Mouse (Mus musculus): ENCODE data around the gene Nkapl. TPM values are rescaled to one million over a fixed set of nuclear protein-coding genes. Genes with fewer than 3 reads are reported as not detected.

The Nkapl gene
- polyA plus RNA-seq, 1 experiment from 2014 or later, result 3.4 TPM

DNA sequence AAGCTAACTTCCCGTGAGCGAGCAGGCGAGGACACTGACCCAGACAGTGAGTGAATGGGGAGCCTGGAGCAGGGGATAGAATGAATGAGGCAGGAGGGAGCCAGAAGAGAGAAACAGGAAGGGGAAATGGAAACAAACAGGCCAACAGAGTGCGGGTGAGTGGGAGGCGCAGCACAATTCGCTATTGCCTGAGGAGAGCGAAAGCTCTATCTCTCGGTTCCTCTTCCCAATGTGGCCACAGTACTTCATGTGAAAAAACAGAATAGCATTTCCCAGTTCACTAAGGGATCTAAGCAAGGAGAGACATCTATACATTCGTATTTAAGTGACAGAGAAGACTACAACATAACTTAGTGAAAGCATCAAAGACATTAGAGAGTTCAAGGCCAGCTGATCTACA is 21.5 kb downstream of the Nkapl start:
- 92% methylated on average over 9 of the region's 9 CpGs for WGBS
- no peak for DNase-seq (ENCODE audit: low spot score)
- Histone ChIP-seq H3K4me1 (replicated peaks; ENCODE audit: control insufficient read depth, insufficient read depth, low read length) (no peaks in the 10 kb centered on the region), H3K36me3 (ENCODE audit: control insufficient read depth, insufficient read depth, low read length) (no peaks in the 10 kb centered on the region), H3K9ac (ENCODE audit: low read depth, low read length) (no peak overlapping the region), H3K4me3 (ENCODE audit: low read depth, low read length) (no peak overlapping the region), H3K4me2 (replicated peaks; ENCODE audit: low read depth, low read length) (no peak overlapping the region), H3K27me3 (ENCODE audit: control insufficient read depth, insufficient read depth, low read length) (no peaks in the 10 kb centered on the region), H3K27ac (ENCODE audit: low read depth, low read length) (no peak overlapping the region), H3K9me3 (ENCODE audit: control insufficient read depth, low read length) (no peaks in the 10 kb centered on the region)
- ATAC-seq (ENCODE audit: low FRiP score), result no peak

DNA sequence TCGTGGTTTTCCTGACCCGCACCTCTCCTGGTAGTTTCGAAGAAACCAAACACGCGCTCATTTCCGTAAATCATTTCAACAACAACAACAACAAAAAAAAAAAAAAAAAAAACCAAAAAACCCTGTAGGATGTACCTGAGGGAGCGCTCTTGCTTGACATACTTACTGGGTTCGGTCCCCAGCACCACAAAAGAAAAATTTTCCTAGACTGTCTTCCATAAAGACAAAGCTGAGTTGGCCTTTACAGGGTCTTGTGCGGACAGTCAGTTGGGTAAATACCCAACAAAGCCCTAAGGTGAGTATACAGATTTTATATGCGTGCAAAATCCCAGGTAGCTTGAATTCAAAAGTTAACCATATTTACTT is 27.1 kb downstream of the Nkapl start:
- no peaks in the 10 kb centered on the region for H3K27me3 ChIP-seq (ENCODE audit: control insufficient read depth, insufficient read depth, low read length)
- H3K27ac ChIP-seq (ENCODE audit: low read depth, low read length), result no peak overlapping the region
- H3K9me3 ChIP-seq (ENCODE audit: control insufficient read depth, low read length), result no peaks in the 10 kb centered on the region
- H3K36me3 ChIP-seq (ENCODE audit: control insufficient read depth, insufficient read depth, low read length), result no peaks in the 10 kb centered on the region
- ATAC-seq (ENCODE audit: low FRiP score), result peak; percentile 20; the same call in 1 of the 2 replicates
- H3K9ac ChIP-seq (ENCODE audit: low read depth, low read length), result peak overlapping the region; percentile 46; the same call in 1 of the 2 replicates
- 19% methylated on average over 10 of the region's 10 CpGs for WGBS
- H3K4me3 ChIP-seq (ENCODE audit: low read depth, low read length), result peak overlapping the region; percentile 54
- H3K4me1 ChIP-seq (replicated peaks; ENCODE audit: control insufficient read depth, insufficient read depth, low read length), result no peaks in the 10 kb centered on the region
- DNase-seq (ENCODE audit: low spot score), result no peak
- peak overlapping the region; percentile 83 for H3K4me2 ChIP-seq (replicated peaks; ENCODE audit: low read depth, low read length)

DNA sequence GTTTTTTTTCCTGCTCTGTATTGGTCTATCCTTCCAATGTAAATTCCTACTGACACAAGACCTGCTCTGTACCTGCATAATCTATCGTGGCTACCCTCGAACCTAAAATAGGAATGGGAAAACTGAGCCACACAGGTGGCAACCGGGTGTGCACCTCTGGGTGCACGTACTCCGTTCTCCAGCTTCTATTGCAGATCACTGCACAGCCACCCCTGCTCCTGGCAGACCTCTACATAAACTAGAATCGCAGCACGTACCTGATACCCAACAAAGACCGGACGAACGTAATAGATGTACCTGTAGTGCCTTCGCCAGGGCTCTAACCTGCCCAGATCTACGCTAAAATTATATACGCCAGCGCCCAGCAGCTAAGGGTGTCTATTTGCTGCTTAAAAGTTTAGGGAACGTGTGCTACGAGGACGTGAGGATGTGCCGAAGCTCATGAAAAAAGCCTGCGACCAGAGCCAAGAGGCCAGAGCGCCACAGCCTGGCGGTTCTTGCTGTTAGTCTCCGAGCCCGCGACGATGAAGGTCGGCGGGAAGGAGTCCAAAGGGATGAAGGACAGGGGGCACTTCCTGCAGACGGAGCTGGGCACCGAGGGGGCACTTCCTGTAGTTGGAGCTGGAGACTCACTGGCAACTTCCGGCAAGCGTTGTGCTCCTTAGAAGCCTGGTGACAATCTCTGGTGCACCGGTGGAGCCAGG is 27.7 kb downstream of the Nkapl start, which contains the start of gene Pgbd1:
Gene Pgbd1 (minus strand): TSS at position 556 of the 704 bp plus-strand sequence.
- Histone ChIP-seq H3K4me1 (replicated peaks; ENCODE audit: control insufficient read depth, insufficient read depth, low read length) (no peaks in the 10 kb centered on the region), H3K36me3 (ENCODE audit: control insufficient read depth, insufficient read depth, low read length) (no peaks in the 10 kb centered on the region), H3K4me2 (replicated peaks; ENCODE audit: low read depth, low read length) (peak within 1 kb of the TSS; percentile 83), H3K9ac (ENCODE audit: low read depth, low read length) (peak within 1 kb of the TSS; percentile 79), H3K27me3 (ENCODE audit: control insufficient read depth, insufficient read depth, low read length) (no peaks in the 10 kb centered on the region), H3K4me3 (ENCODE audit: low read depth, low read length) (peak within 1 kb of the TSS; percentile 54), H3K27ac (ENCODE audit: low read depth, low read length) (peak within 1 kb of the TSS; percentile 36), H3K9me3 (ENCODE audit: control insufficient read depth, low read length) (no peaks in the 10 kb centered on the region)
- peak; percentile 94 for ATAC-seq (ENCODE audit: low FRiP score)
- WGBS, result 2% methylated on average over 32 of the region's 32 CpGs
- peak; percentile 81 for DNase-seq (ENCODE audit: low spot score)

DNA sequence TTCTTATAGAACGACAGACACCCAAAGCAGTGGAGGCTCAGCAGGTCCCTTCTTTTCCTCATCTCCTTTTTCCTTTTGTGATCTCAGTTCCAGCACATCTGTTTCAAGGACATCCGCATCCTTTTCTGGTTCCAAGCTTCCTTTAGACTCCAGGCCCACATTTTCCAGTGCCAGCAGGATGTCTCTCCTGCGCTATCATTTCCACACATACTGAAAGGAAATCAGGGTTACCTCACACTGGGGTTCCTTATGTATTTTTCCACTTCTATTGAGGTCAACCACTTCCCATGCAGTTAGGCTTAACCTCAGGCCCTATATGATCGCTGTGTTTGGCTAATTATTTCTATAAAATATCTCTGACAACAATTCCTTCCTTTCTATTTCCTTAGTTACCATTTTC is 32.8 kb downstream of the Nkapl start:
- no peaks in the 10 kb centered on the region for H3K36me3 ChIP-seq (ENCODE audit: control insufficient read depth, insufficient read depth, low read length)
- DNase-seq (ENCODE audit: low spot score) (no peak), ATAC-seq (ENCODE audit: low FRiP score) (no peak)
- H3K9me3 ChIP-seq (ENCODE audit: control insufficient read depth, low read length), result no peaks in the 10 kb centered on the region
- H3K4me1 ChIP-seq (replicated peaks; ENCODE audit: control insufficient read depth, insufficient read depth, low read length), result no peaks in the 10 kb centered on the region
- 92% methylated on average over 4 of the region's 4 CpGs for WGBS
- no peak overlapping the region for H3K27ac ChIP-seq (ENCODE audit: low read depth, low read length)
- no peak overlapping the region for H3K4me3 ChIP-seq (ENCODE audit: low read depth, low read length)
- no peak overlapping the region for H3K9ac ChIP-seq (ENCODE audit: low read depth, low read length)
- H3K27me3 ChIP-seq (ENCODE audit: control insufficient read depth, insufficient read depth, low read length), result no peaks in the 10 kb centered on the region
- H3K4me2 ChIP-seq (replicated peaks; ENCODE audit: low read depth, low read length), result no peak overlapping the region

DNA sequence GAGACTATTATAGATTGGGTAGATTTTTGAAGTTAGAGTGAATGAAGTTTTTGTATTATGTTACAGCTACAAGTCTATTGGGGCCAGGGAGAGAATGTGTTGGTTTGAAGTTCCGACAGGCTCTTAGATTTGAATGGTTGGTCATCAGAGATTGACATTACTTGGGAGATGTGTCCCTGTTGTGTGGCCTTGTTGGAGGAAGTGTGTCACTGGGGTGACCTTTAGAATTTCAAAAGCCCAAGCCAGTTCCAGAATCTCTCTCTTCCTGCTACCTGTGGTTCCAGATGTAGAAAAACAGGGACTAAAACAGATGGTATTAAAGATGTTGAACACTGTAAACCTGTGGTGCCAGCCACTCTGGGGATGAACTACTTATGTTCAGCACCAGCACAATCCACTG is 40.7 kb downstream of the Nkapl start:
- Histone ChIP-seq H3K9me3 (ENCODE audit: control insufficient read depth, low read length) (no peaks in the 10 kb centered on the region), H3K4me3 (ENCODE audit: low read depth, low read length) (no peak overlapping the region), H3K4me2 (replicated peaks; ENCODE audit: low read depth, low read length) (no peak overlapping the region), H3K4me1 (replicated peaks; ENCODE audit: control insufficient read depth, insufficient read depth, low read length) (no peaks in the 10 kb centered on the region), H3K9ac (ENCODE audit: low read depth, low read length) (no peak overlapping the region), H3K36me3 (ENCODE audit: control insufficient read depth, insufficient read depth, low read length) (no peaks in the 10 kb centered on the region), H3K27me3 (ENCODE audit: control insufficient read depth, insufficient read depth, low read length) (no peaks in the 10 kb centered on the region), H3K27ac (ENCODE audit: low read depth, low read length) (no peak overlapping the region)
- no peak for ATAC-seq (ENCODE audit: low FRiP score)
- WGBS, result 96% methylated on average over 1 of the region's 1 CpGs
- DNase-seq (ENCODE audit: low spot score), result no peak

DNA sequence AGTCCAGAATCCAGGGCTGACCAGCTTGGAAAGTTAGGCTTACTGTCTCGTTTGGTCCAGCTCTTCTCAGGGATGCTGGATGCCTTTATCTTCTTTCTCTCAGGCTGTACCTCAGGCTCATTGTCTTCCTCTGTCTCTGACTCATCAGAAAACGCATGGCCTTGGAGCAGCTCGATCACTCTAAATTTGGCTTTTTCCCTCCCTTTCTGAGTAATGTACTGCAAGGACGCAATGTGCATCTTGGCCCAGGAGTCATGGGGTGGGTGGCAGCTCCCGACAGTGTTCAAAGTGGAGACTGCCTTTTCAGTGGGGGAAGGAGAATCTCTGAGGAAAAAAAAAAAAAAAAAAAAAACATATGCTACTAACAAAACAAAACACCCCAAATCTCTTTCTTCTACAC is 45.0 kb downstream of the Nkapl start:
- ATAC-seq (ENCODE audit: low FRiP score), result no peak
- no peaks in the 10 kb centered on the region for H3K9me3 ChIP-seq (ENCODE audit: control insufficient read depth, low read length)
- WGBS, result 70% methylated on average over 5 of the region's 5 CpGs
- no peak overlapping the region for H3K4me3 ChIP-seq (ENCODE audit: low read depth, low read length)
- H3K9ac ChIP-seq (ENCODE audit: low read depth, low read length), result no peak overlapping the region
- no peaks in the 10 kb centered on the region for H3K36me3 ChIP-seq (ENCODE audit: control insufficient read depth, insufficient read depth, low read length)
- H3K4me2 ChIP-seq (replicated peaks; ENCODE audit: low read depth, low read length), result no peak overlapping the region
- DNase-seq (ENCODE audit: low spot score), result no peak
- H3K27me3 ChIP-seq (ENCODE audit: control insufficient read depth, insufficient read depth, low read length), result no peaks in the 10 kb centered on the region
- H3K27ac ChIP-seq (ENCODE audit: low read depth, low read length), result no peak overlapping the region
- H3K4me1 ChIP-seq (replicated peaks; ENCODE audit: control insufficient read depth, insufficient read depth, low read length), result no peaks in the 10 kb centered on the region

DNA sequence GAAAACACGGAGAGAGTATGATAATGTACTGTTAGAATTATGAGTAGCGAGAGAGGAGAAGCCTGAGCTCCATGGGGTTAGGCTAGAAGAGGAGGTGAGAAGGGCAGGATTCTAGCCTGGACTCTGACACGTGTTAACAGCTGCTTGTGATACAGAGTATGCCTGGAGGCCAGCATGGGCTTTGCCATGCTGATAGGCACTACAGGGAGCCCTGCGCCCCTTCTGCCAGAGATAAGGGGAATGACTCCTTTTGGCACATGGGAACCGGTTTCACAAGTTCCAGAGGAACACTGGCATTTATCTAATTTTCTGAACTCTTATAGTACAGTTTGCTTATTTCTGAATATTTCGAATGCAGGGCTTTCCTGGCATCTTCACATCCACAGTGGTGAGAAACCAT is 49.4 kb downstream of the Nkapl start:
- Histone ChIP-seq H3K4me2 (replicated peaks; ENCODE audit: low read depth, low read length) (no peak overlapping the region), H3K27me3 (ENCODE audit: control insufficient read depth, insufficient read depth, low read length) (no peaks in the 10 kb centered on the region), H3K4me1 (replicated peaks; ENCODE audit: control insufficient read depth, insufficient read depth, low read length) (no peaks in the 10 kb centered on the region), H3K36me3 (ENCODE audit: control insufficient read depth, insufficient read depth, low read length) (no peaks in the 10 kb centered on the region), H3K9me3 (ENCODE audit: control insufficient read depth, low read length) (no peaks in the 10 kb centered on the region), H3K4me3 (ENCODE audit: low read depth, low read length) (no peak overlapping the region), H3K27ac (ENCODE audit: low read depth, low read length) (no peak overlapping the region), H3K9ac (ENCODE audit: low read depth, low read length) (no peak overlapping the region)
- ATAC-seq (ENCODE audit: low FRiP score), result no peak
- 69% methylated on average over 6 of the region's 6 CpGs for WGBS
- DNase-seq (ENCODE audit: low spot score), result no peak

DNA sequence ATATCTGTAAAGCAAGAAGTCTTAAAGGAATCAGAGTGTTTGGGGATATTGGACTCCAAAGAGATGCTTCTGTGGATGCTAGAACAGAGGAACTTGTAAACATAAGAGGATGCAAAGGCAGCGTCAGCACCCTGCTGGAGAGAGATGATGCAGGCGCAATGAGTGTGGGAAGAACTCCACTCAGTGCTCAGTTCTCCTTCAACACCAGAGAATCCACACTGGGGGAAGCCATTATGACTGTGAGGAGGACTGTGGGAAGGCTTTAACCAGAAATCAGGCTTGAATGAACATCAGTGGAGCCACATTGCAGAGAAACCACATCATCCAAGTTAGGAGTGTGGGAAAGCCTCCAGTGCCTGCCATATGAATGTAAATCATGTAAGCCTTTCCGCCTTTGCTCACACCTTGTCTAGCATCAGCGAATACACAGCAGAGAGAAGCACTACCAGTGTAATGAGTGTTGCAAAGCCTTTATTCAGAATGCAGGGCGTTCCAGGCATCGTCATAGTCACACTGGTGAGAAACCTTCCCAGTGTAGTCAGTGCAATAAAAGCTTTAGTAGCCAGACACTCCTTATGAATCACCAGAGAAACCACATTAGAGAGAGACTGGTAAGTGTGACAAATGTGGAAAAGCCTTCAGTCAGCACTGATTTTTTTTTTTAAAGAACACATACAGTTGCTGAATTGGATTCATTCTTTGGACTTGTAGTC is 50.9 kb downstream of the Nkapl start:
- H3K4me1 ChIP-seq (replicated peaks; ENCODE audit: control insufficient read depth, insufficient read depth, low read length), result no peaks in the 10 kb centered on the region
- H3K4me2 ChIP-seq (replicated peaks; ENCODE audit: low read depth, low read length), result no peak overlapping the region
- 81% methylated on average over 6 of the region's 6 CpGs for WGBS
- no peak for ATAC-seq (ENCODE audit: low FRiP score)
- no peak for DNase-seq (ENCODE audit: low spot score)
- no peaks in the 10 kb centered on the region for H3K27me3 ChIP-seq (ENCODE audit: control insufficient read depth, insufficient read depth, low read length)
- H3K27ac ChIP-seq (ENCODE audit: low read depth, low read length), result no peak overlapping the region
- H3K9ac ChIP-seq (ENCODE audit: low read depth, low read length), result no peak overlapping the region
- H3K36me3 ChIP-seq (ENCODE audit: control insufficient read depth, insufficient read depth, low read length), result no peaks in the 10 kb centered on the region
- no peaks in the 10 kb centered on the region for H3K9me3 ChIP-seq (ENCODE audit: control insufficient read depth, low read length)
- H3K4me3 ChIP-seq (ENCODE audit: low read depth, low read length), result no peak overlapping the region
